Mouse (Mus musculus) NIH3T3 (cell line): ENCODE results near the gene Dclre1a.

Experiments
- DNase-seq: peaks from one replicate; pipeline ENCODE4 v3.0.0-alpha.2; 2012; ENCODE audit warnings: low read depth

Gene Dclre1a

DNA sequence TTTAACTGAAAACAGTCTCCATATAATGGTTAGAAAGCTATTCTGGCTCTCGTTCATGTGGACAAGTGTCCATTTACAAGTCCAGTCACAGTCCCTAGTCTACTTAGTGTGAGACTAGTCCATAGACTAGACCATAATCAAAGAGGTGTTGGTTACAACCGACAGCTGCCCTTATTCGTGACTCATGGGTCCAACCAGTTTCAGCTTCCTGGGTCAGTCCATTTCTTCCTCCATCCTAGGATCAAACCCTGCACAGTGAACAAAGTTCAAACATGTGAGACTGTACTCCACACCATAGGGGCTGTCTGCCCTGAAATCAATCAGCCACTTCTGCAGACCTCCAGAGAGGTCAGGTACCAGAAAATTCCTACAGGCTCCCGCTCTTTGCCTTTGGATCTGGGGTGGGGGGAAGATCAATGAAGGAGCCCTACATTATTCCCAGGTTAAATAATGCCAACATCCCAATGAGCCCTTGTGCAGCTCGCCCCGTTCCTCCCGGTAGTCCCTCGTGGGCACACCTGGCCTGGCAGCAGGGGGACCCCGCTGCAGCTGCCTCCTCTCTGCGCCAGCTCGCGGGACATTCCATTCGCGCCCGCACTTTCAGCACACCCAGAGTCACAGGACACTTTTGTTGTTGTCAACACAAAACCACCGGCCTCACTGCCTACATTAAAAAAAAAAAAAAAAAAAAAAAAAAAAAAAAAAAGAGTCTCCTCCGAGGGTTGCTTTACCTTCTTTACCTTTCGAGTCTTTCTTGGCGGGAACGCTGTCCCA, at the start of gene Dclre1a:
Dclre1a (minus strand) TSS at position 767 of the 774 bp plus-strand sequence.
- peak; percentile 84 for DNase-seq

DNA sequence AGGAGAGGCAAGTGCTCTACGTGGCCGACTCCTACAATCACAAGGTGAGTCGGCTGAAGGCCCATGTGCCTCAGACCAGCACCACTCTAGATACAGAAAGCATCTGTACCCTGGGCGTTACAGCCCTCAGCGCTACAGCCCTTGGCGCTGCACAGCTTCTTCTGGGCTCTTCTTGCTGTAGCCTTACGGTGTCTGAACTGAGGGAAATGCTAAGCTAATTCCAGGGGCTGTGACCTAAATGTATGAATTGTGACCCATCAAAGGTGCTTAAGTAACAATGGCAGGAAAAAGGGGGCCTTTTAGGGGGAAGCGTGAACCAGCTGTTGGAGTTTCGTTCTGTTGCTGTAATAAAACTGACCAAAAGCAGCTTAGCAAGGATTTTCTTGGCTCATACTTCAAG, 44.5 kb upstream of the Dclre1a start:
- DNase-seq = no peak

DNA sequence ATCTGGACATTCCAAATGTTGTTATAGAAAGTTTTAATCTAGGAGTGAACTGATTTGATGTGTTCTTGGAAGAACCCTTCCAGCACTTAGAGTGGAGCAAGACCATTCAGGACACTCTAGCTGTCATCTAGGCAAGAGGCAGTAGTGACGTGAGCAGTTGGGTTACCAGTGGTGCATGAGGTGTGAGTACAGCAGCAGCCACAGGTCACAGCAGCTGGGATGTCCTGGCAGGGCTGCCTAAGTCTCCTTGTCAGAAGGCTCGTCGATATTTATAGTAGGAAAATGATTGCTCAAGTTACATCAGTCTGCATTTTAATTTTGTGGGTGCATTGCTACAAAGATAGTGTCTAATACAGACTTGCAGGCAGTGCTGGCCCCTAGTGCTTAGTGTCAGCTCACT, 42.2 kb upstream of the Dclre1a start:
- DNase-seq = no peak

DNA sequence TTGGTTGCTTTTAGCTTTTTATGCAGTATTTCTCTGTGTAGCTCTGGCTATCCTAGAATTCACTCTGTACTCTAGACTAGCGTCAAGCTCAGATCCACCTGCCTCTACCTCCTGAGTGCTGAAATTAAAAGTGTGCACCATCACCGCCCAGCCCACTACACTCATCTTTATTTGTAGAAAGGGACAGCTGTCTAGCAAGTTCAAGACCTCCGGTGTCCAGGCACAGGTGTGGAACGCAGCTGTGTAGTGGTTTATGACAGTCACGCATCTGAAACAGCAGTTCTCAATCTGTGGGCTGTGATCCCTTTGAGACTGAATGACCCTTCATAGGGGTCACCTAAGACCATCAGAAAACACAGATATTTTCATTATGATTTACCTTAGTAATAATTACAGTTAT, 41.4 kb upstream of the Dclre1a start:
- no peak for DNase-seq

DNA sequence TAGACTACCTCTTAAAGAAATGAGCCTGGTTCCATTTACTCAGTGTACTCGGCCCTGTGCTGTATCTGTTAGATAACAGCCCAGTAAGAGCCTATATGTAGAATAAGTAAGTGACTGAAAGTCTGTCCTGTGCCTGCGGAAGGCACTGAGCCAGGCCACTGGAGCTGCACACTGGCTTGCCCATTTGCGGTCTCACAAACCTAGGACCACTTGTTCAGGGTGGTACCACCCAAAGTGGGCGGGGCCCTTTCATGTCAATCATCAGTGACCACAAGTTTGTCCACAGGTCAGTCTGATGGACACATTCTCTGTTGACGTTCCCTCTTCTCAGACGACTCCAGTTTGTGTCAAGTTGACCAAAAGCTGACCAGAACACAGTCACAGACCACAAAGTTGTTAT, 41.0 kb upstream of the Dclre1a start:
- DNase-seq = no peak

DNA sequence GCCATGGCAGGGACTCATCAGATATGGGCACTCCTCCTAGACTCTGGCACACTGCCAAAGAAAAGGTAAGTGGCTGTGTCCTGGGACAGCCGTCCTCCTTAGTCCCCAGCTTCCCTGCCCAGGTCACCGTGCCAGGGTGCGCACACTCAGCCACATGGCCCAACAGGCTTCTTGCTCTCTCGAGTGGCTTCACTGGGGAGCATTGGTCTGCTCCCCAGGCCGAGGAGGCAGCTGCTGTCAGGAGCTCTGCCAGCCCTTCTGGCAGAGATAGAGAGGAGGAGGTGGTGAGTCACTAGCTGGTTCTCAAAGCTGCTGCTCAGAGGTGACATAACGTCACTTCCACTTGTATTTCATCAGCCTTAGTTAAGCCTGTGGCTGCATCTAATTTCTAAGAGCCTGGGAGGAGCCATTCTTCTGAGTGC, 40.2 kb upstream of the Dclre1a start:
- peak; percentile 94 for DNase-seq

DNA sequence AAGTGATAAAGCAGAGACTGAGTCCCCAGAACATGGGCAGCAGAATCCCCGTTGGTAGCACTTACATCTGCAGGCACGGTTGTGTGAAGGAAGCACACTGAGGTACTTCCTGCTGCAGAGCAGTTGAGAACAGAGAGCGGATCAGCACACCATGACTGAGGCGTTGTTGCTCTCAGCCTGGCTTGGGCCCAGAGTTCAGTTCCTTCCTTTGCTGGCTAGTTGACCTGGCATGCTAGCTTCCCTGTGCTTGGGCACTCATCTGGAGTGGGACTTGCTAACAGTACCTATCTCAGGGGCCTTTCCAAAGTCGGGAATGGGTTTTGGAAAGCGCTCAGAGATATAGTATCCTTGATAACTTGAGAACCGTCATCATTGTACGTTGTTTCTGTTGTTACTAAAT, 38.3 kb upstream of the Dclre1a start:
- no peak for DNase-seq

DNA sequence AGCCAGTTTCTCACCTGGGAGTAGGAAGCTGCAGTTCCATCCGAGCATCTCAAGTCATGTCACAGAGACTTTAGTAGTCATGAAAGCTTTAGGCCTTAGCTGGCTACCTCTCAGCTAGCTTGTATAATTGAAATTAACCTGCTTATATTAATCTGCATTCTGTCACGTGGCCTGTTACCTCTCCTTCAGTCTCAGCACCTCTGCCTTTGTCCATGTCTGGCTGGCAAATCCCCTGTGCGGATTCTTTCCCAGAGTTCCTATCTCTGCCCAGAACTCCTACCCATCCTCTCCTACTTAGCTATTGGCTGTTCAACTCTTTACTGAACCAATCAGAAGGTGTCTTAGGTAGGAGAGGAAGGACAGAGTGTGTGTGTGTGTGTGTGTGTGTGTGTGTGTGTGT, 36.3 kb upstream of the Dclre1a start:
- DNase-seq = no peak

DNA sequence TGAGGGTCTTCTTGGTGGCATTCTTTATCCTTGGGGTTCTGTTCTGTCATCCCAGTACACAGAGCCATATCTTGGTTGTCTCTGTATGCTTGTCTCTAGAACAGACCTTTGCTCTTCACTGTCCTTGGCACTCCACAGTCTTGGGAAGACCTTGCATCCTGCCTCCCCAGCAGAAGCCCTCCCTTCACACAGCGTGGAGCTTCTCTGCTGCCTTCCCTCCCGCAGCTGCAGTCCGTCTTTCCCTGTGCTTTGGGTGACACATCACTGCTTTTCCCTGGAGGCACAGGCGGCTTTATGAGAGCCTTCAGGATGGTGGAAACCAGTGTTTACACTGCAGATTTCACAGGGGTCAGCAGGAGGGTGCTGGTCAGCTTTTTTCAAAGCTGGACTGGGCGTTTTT, 35.8 kb upstream of the Dclre1a start:
- no peak for DNase-seq

DNA sequence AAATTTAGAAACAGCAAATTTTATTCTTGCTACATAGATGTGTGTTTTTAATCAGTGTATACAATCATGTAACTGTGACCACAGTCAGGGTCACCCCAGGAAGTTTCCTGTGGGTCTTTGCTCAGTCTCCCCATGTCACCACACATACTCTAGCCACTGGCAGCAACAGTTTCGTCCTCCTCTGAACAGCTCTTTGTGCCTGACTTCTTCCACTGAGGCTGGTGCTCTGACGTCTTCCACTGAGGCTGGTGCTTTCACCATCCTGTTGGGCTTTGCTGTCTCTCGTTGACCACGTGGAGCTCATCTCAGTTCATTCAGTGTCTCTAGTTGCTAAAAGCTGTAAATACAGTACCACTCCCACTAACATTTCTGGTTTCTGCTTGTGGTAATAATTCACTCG, 34.0 kb upstream of the Dclre1a start:
- no peak for DNase-seq

DNA sequence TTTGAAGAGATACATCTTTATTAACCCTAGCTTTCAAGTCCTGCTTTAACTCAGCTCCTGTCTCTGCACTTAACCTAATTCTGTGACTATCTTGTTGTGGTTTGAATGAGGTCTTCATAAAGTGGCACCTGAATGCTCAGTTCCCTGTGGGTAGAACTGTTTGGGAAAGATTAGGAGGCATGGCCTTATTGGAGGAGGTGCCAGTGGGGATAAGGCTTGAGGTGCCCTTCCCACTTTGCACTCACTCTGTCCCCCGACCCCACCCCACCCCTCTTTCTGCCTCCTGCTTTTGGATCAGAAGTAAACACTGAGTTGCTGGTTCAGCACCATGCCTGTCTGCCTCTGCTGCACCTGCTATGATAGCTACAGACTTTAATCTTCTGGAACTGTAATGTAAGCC, 29.8 kb upstream of the Dclre1a start:
- no peak for DNase-seq

DNA sequence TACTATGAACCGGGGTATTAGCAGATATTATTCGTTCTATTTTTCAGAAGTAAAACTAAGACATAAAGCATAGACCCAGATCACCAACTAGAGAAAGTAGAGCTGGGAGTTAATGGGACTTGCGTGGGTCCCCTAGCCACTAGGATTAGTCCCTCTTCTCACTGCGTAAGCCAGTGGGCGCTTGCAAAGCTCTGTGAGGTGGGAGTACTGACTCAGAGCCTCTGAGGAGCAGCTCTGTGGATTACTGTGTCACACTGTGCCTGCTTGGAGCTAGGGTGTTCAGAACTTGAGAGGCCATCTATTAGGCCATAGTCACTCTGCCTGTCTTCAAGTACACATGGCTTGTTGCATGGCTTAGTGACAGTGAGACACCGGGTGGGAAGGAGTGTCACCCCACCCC, 25.2 kb upstream of the Dclre1a start:
- no peak for DNase-seq

DNA sequence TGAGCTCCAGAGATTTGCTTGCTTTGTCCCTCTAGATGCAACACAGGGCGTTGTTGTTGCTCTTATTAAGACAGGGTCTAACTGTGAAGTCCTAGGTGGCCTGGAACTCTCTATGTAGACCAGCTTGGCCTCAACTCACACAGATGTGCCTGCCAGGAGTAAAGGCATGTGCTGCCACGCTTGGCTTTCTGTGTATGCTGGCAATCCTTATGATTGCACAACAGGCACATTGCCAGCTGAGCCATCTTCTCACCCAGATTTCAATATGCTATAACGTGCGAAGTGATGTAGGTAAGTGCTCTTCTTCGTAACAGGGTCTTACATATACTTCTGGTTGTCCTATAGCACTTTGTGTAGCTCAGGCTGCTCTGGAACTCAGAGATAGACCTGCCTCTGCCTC, 23.9 kb upstream of the Dclre1a start:
- DNase-seq = no peak

DNA sequence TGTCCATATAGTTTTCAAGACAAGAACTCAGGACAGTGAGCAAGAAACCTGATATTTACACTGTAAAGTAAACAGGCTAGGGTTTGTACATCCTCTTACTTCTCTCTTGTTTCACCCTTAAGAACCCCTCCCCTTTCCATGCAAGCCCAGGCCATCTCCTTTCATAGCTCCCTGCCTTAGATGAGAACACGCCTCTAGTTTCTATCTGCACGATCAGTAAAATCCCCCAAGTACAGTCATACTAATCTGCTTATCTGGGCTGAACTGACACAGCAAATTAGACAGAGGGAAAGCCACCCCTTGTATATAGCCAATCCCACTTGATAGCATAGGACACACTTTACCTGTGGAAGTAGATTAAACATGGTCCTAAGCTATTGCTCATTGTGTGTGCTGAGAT, 23.2 kb upstream of the Dclre1a start:
- DNase-seq = no peak

DNA sequence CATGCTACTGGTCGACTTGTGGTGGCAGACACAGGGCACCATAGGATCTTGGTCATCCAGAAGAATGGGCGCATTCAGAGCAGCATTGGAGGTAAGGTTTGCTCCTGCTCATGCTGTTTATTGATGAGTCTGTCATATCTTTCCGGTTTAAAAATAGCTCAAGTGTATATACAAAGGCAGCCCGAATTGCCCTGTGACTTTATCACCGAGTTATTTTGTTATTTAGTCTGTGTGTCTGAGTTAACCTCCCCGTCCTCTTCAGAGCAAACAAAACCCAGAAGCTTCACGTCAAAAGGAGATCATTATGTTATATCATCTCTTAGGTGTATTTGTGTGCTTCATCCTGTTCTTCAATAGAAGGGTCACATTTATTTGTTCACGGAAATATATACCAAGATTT, 22.8 kb upstream of the Dclre1a start:
- no peak for DNase-seq

DNA sequence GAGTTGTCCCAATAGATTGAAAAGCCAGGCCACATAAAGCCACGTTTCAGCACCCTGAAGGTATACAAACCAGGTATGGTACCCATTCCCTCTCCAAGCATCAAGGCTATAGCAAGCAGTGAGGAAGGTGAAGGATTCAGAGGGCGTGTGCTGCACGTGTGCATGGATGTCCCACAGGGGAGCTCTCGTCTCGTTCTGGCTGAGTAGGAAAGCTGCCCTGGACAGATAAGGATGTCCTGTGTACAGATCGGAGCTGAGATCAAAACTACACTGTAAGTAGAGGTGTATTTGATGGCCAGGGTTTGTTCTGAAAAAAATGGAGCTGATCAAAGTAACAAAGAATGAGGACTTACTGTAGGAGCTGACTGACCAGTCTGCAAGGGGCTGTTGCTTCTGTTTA, 18.9 kb upstream of the Dclre1a start:
- no peak for DNase-seq

DNA sequence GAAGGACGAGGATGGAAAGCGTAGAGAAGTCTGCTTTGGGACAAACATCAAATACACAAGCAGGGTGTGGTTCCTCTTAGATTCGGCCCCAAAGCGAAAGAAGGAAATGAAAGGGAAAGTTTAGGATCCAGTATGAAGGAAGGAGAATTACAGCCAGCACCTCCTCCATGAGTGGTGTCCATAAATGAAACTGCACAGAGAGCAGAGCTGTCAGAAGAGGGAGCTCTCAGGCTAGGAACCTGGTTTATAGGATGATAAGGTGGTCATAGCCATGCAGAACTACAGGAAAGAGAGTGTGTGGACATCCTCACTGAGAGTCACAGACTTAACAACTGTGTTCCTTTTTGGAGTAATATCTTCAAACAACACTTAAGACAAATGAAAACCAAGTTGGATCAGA, 18.0 kb upstream of the Dclre1a start:
- DNase-seq = peak; percentile 75

DNA sequence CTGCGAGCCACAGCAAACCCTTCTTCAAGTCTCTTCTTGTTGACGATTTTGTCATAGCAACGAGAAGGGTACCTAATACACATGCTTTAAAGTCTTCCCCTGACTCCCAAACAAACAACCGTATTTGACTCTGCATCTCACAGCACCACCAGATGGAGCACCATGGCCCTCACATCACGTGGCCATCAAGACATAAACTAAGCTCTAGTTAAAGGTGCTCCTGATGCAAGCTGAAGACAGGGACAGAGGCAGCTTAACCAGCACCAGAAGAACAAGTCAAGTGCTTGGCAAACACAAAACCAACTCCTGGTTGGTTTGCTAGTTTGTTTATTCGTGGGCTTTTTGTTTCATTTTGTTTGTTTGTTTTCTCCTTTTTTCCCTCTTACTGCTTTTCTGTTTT, 17.3 kb upstream of the Dclre1a start:
- DNase-seq = peak; percentile 41

DNA sequence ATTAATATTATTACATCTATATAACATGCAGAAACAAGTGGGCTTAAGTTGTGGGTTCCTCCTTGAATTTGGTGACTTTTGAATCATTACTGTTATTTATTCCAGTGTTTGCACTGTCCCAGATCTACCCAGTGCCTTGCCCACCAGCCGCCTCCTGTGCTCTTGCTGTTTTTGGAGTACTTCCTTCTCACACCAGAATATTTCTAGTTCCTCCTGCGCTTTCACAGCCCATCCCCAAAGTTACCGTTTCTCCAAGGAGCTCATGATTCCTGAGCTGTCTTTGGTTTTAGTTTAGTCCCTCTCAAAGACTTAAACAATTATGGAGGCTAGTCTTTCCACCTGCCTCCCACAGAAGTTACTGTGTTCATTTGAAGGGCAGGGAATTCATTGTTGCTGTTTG, 15.4 kb upstream of the Dclre1a start:
- no peak for DNase-seq

DNA sequence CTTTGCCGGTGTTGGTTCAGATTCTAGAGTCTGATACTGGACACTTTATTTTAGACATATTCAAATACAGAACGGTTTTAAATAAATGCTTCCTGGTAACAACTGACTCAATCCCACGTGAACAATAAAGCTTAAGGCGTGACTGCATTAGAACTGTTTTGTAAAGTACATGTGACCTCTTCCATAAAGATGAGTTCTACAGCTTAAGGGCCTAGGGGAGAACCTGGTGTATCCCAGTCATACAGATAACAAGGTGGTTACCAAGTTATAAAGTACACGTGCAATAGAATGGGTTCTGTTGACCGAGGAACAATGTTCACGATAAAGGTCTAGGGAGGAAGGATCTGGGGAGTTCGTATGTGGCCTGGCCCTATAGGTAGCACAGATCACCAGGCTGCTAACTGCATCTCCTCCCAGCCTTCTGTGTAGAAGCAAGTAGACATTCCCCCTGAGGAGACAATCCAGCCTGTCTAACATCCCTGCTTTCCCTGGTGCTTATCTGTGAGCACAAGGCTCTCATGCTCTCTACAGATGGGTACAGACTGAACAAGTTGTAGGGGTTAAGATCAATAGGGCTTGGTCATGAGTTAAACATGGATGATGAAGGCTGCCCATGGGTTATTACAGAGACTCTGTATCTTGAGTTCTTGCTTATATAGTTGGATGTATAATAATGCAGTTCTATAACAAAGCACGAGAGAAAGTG, 14.6 kb upstream of the Dclre1a start:
- no peak for DNase-seq

DNA sequence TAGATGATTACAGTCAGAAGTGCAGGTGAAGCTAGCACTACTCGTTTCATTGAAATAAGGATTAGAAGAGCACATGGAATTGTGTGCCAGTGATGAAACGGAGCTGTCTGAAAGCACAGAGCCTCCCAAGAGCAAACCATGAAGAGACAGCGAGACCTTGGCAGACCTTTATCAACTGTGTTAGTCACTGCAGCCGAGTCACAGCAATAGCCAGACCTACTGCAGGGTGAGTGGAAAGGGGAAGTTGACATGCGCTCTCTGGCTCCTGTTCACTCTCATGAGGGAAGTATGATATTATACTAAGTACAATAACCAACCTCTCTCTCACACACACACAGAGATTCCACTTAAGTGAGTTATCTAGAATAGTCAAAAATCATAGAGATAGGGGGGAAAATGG, 8.0 kb upstream of the Dclre1a start:
- DNase-seq = peak; percentile 37

DNA sequence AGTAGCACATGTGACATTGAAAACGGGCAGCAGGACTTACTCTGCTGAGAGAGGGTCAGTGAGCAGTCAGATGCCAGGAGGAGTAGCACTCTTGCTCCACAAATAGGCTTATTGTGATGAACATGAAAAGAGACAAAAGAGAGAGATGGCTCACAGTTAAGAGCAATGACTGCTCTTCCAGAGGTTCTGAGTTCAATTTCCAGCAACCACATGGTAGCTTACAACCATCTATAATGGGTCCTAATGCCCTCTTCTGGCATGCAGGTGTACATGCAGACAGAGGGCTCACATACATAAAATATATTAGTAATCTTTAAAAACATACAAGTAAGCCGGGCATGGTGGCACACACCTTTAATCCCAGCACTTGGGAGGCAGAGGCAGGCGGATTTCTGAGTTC, 5.2 kb upstream of the Dclre1a start:
- no peak for DNase-seq

DNA sequence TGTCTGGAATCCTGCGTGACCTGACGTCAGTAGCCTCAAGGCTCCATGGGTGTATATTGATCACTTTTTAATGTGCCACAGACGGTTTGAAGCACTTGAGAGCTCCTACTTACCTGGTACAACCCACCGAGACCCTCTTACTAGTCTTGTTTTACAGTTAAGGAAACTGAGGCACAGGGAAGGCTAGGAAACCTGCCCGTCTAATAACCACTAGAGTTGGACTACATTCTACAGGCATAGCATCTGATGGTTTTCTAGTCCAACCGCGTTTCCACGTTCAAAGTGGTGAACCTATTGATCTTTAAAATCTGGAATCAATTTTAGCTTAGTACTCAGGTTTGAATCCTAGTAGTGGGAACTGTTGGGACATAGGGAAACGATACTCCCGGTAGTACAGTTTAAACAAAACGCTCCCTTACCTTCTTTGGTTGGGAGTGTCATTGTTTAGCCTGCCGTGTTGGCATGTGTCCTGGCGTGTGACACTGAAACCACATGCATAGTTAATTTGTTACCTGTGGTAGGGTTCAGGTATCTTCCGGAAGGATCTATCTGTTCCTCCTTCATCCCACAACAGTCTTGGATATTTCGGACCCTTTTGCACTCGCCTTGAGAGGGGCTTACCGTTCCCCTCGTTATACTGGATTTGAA, 1.1 kb upstream of the Dclre1a start:
- DNase-seq = no peak
